Mouse (Mus musculus) CD4-positive, CD25-positive, alpha-beta regulatory T cell, adult 2 months (primary cell): Measurements from ENCODE around the gene Il1r2.
A peak's percentile ranks its signal among the peaks of the same experiment; 100 is the strongest.

Experiments used
- DNase-seq: peaks from one replicate; pipeline ENCODE4 v3.0.0-alpha.2; 2012; ENCODE audit warnings: low read depth, low spot score

The Il1r2 gene

GRCm38 (mm10) chr1:40073779-40074178 is at the start of gene Il1r2:
Gene Il1r2 (plus strand): TSS chr1:40074079.
- no peak for DNase-seq

GRCm38 (mm10) chr1:40024554-40025320 is 49.1 kb upstream of the Il1r2 start:
- DNase-seq, result no peak

GRCm38 (mm10) chr1:40025416-40025815 is 48.5 kb upstream of the Il1r2 start:
- no peak for DNase-seq

- no peak for DNase-seq
These were observed 46.7 kb upstream of the Il1r2 start for GRCm38 (mm10) chr1:40027116-40027620.

- no peak for DNase-seq
These were observed 45.5 kb upstream of the Il1r2 start for GRCm38 (mm10) chr1:40028207-40028998.

GRCm38 (mm10) chr1:40029597-40029996 is 44.3 kb upstream of the Il1r2 start:
- no peak for DNase-seq

GRCm38 (mm10) chr1:40030287-40030975 is 43.4 kb upstream of the Il1r2 start:
- no peak for DNase-seq

GRCm38 (mm10) chr1:40030976-40031356 is 42.9 kb upstream of the Il1r2 start:
- no peak for DNase-seq

GRCm38 (mm10) chr1:40031626-40032025 is 42.3 kb upstream of the Il1r2 start:
- DNase-seq, result no peak

GRCm38 (mm10) chr1:40033315-40033714 is 40.6 kb upstream of the Il1r2 start:
- DNase-seq, result peak; percentile 57

- DNase-seq, result no peak
These were observed 40.0 kb upstream of the Il1r2 start for GRCm38 (mm10) chr1:40033743-40034420.

GRCm38 (mm10) chr1:40037831-40038230 is 36.0 kb upstream of the Il1r2 start:
- no peak for DNase-seq

- DNase-seq, result no peak
These were observed 28.2 kb upstream of the Il1r2 start for GRCm38 (mm10) chr1:40045686-40046085.

GRCm38 (mm10) chr1:40046600-40046999 is 27.3 kb upstream of the Il1r2 start:
- DNase-seq, result no peak

- DNase-seq, result no peak
These were observed 22.7 kb upstream of the Il1r2 start for GRCm38 (mm10) chr1:40051157-40051556.

- no peak for DNase-seq
These were observed 21.7 kb upstream of the Il1r2 start for GRCm38 (mm10) chr1:40052156-40052555.

GRCm38 (mm10) chr1:40053071-40053470 is 20.8 kb upstream of the Il1r2 start:
- no peak for DNase-seq

- no peak for DNase-seq
These were observed 18.8 kb upstream of the Il1r2 start for GRCm38 (mm10) chr1:40055051-40055450.

- peak; percentile 67 for DNase-seq
These were observed 17.9 kb upstream of the Il1r2 start for GRCm38 (mm10) chr1:40055963-40056362.

- no peak for DNase-seq
These were observed 16.5 kb upstream of the Il1r2 start for GRCm38 (mm10) chr1:40057351-40057750.

- DNase-seq, result no peak
These were observed 15.9 kb upstream of the Il1r2 start for GRCm38 (mm10) chr1:40058013-40058412.
